Mouse (Mus musculus) forebrain, embryonic 14.5 days (tissue): ENCODE data around the gene Yars. TPM values are rescaled to one million over a fixed set of nuclear protein-coding genes. Genes with fewer than 3 reads are reported as not detected.

Experiments
- ATAC-seq: fragments of 200-750 bp; cut with Nextera tagmentation; 2 replicates; pipeline ENCODE4 v1.8.0; 2017; ENCODE audit warnings: mild to moderate bottlenecking, moderate library complexity
- DNase-seq: peaks from one replicate; pipeline ENCODE4 v3.0.0-alpha.2; 2015; ENCODE audit warnings: low spot score
- H3K27ac ChIP-seq: fragments of 300-500 bp; sonication (generic); 2 replicates; pipeline ENCODE4 v1.5.1; 2014; ENCODE audit warnings: low read depth, mild to moderate bottlenecking, control low read depth, low read length, moderate library complexity
- H3K27me3 ChIP-seq: fragments of 300-500 bp; sonication (generic); replicated peaks from 2 replicates; pipeline ENCODE4 v1.6.1; 2014; ENCODE audit warnings: low read length, control low read depth, mixed read lengths; ENCODE audit not compliant: control insufficient read depth, insufficient read depth
- H3K36me3 ChIP-seq: fragments of 300-500 bp; sonication (generic); 2 replicates; pipeline ENCODE4 v1.6.1; 2014; ENCODE audit warnings: low read length, control low read depth; ENCODE audit not compliant: control insufficient read depth, insufficient read depth
- H3K4me1 ChIP-seq: fragments of 300-500 bp; sonication (generic); 2 replicates; pipeline ENCODE4 v1.6.1; 2014; ENCODE audit warnings: antibody characterized with exemption, low read length, control low read depth; ENCODE audit not compliant: control insufficient read depth, insufficient read depth
- H3K4me2 ChIP-seq: fragments of 300-500 bp; sonication (generic); 2 replicates; pipeline ENCODE4 v1.6.1; 2014; ENCODE audit warnings: mild to moderate bottlenecking, control low read depth, low read length
- H3K4me3 ChIP-seq: fragments of 300-500 bp; sonication (generic); 2 replicates; pipeline ENCODE4 v1.5.1; 2014; ENCODE audit warnings: low read depth, low read length, control low read depth
- H3K9ac ChIP-seq: fragments of 300-500 bp; sonication (generic); 2 replicates; pipeline ENCODE4 v1.6.1; 2014; ENCODE audit warnings: mild to moderate bottlenecking, low read length, control low read depth, moderate library complexity
- H3K9me3 ChIP-seq: fragments of 300-500 bp; sonication (generic); replicated peaks from 2 replicates; pipeline ENCODE4 v1.6.1; 2016; ENCODE audit warnings: low read length, control low read depth, mixed read lengths; ENCODE audit not compliant: control insufficient read depth
- WGBS: fragments of 180-500 bp; shearing (Covaris S2); extraction: QIAGEN DNeasy Blood & Tissue Kit; methylation state at CpG from one replicate; pipeline ENCODE4 v1.1.7; 2014; 5-methylcytosine and 5-hydroxymethylcytosine counted together
- polyA plus RNA-seq: library from polyadenylated mRNA; unstranded; fragments of >200 nt; fragmentation: Nextera tagmentation; extraction: Ambion mirVana; gene quantifications from 2 replicates; pipeline ENCODE4 v1.2.1, GENCODE M21; 2014

Gene Yars
- polyA plus RNA-seq, 1 experiment from 2014 or later = 110 TPM

- WGBS = 48% methylated on average over 19 of the region's 19 CpGs
- DNase-seq (no peak), ATAC-seq (no peak)
- H3K9me3 ChIP-seq = no peaks in the 10 kb centered on the region
- no peak overlapping the region for H3K9ac ChIP-seq
- no peaks in the 10 kb centered on the region for H3K36me3 ChIP-seq
- no peak overlapping the region for H3K4me2 ChIP-seq
- no peaks in the 10 kb centered on the region for H3K4me1 ChIP-seq
- H3K27ac ChIP-seq = no peak overlapping the region
- no peak overlapping the region for H3K4me3 ChIP-seq
- no peaks in the 10 kb centered on the region for H3K27me3 ChIP-seq
Observed at GRCm38 (mm10) chr4:129263225-129264021, 73.9 kb downstream of the Yars start.

GRCm38 (mm10) chr4:129266191-129266590, 76.6 kb downstream of the Yars start:
- H3K36me3 ChIP-seq = no peaks in the 10 kb centered on the region
- H3K9ac ChIP-seq = no peak overlapping the region
- H3K27ac ChIP-seq = no peak overlapping the region
- no peaks in the 10 kb centered on the region for H3K9me3 ChIP-seq
- no peaks in the 10 kb centered on the region for H3K4me1 ChIP-seq
- 76% methylated on average over 4 of the region's 4 CpGs for WGBS
- no peak for DNase-seq
- H3K4me2 ChIP-seq = no peak overlapping the region
- no peaks in the 10 kb centered on the region for H3K27me3 ChIP-seq
- no peak for ATAC-seq
- H3K4me3 ChIP-seq = no peak overlapping the region

- 61% methylated on average over 5 of the region's 5 CpGs for WGBS
- DNase-seq (no peak), ATAC-seq (no peak)
- H3K9ac ChIP-seq = no peak overlapping the region
- no peaks in the 10 kb centered on the region for H3K4me1 ChIP-seq
- H3K4me3 ChIP-seq = no peak overlapping the region
- H3K36me3 ChIP-seq = no peaks in the 10 kb centered on the region
- H3K27me3 ChIP-seq = no peaks in the 10 kb centered on the region
- H3K4me2 ChIP-seq = no peak overlapping the region
- H3K27ac ChIP-seq = no peak overlapping the region
- H3K9me3 ChIP-seq = no peaks in the 10 kb centered on the region
Observed at GRCm38 (mm10) chr4:129266821-129267220, 77.3 kb downstream of the Yars start.

- H3K9ac ChIP-seq = no peak overlapping the region
- no peaks in the 10 kb centered on the region for H3K4me1 ChIP-seq
- H3K4me3 ChIP-seq = no peak overlapping the region
- H3K9me3 ChIP-seq = no peaks in the 10 kb centered on the region
- no peak for ATAC-seq
- no peaks in the 10 kb centered on the region for H3K27me3 ChIP-seq
- H3K27ac ChIP-seq = no peak overlapping the region
- WGBS = 52% methylated on average over 1 of the region's 1 CpGs
- DNase-seq = no peak
- no peak overlapping the region for H3K4me2 ChIP-seq
- no peaks in the 10 kb centered on the region for H3K36me3 ChIP-seq
Observed at GRCm38 (mm10) chr4:129268698-129269097, 79.1 kb downstream of the Yars start.

Other genes starting within 250 kb of the Yars start
- gene Azin2, start 227.3 kb upstream of the Yars start, polyA plus RNA-seq = 10.6 and 11.7 TPM in 2 replicates
- 89.2 and 93.6 TPM in 2 replicates for gene Ak2, start 197.8 kb upstream of the Yars start, polyA plus RNA-seq
- gene Rnf19b, start 131.5 kb upstream of the Yars start, polyA plus RNA-seq = 20.1 and 20.5 TPM in 2 replicates
- not detected in 2 replicates for gene Tmem54, start 84.2 kb upstream of the Yars start, polyA plus RNA-seq
- gene Hpca, start 67.7 kb upstream of the Yars start, polyA plus RNA-seq = 16.8 and 23.1 TPM in 2 replicates
- gene Fndc5, start 52.8 kb upstream of the Yars start, polyA plus RNA-seq = 1.3 and 1.7 TPM in 2 replicates
- gene S100pbp, start within 50 bp of the Yars start, polyA plus RNA-seq = 9.7 and 11.8 TPM in 2 replicates
- 3.6 and 4.2 TPM in 2 replicates for gene C77080, start 71.6 kb downstream of the Yars start, polyA plus RNA-seq
- gene Sync, start 97.9 kb downstream of the Yars start, polyA plus RNA-seq = 0.14 and 0.24 TPM in 2 replicates
- 428 and 447 TPM in 2 replicates for gene Rbbp4, start 145.6 kb downstream of the Yars start, polyA plus RNA-seq
- gene Zbtb8os, start 145.9 kb downstream of the Yars start, polyA plus RNA-seq = 27.7 and 37.1 TPM in 2 replicates
- 5.8 and 6.6 TPM in 2 replicates for gene Zbtb8a, start 188.4 kb downstream of the Yars start, polyA plus RNA-seq